Mouse (Mus musculus) megakaryocyte-erythroid progenitor cell, adult 5-6 weeks (primary cell): ENCODE results near the gene Hist2h3b. TPM values are rescaled to one million over a fixed set of nuclear protein-coding genes. Genes with fewer than 3 reads are reported as not detected.
A peak's percentile ranks its signal among the peaks of the same experiment; 100 is the strongest.
"Not testable (repeated sequence)": the region's sequence is repeated elsewhere in the genome, so short reads cannot be mapped to it uniquely, and the experiment has no call there.

ENCODE experiments used
- ATAC-seq: replicated peaks from 2 replicates; pipeline ENCODE4 v1.8.0; 2016; ENCODE audit warnings: mild to moderate bottlenecking, inconsistent platforms; ENCODE audit not compliant: severe bottlenecking, poor library complexity, low FRiP score, low TSS enrichment
- total RNA-seq, 2 experiments: library from RNA; stranded (forward) in 1 of 2; stranded (reverse) in 1 of 2; fragments of 200-1000, 215-1000 nt in 1 of 2; fragments of >200 nt in 1 of 2; fragmentation: Nextera tagmentation in 1 of 2; gene quantifications; 2 replicates each; pipeline ENCODE4 v1.2.3; 2014 to 2017

Hist2h3b gene
- total RNA-seq, 2 experiments from 2014 or later, result 432 to 646 TPM

DNA sequence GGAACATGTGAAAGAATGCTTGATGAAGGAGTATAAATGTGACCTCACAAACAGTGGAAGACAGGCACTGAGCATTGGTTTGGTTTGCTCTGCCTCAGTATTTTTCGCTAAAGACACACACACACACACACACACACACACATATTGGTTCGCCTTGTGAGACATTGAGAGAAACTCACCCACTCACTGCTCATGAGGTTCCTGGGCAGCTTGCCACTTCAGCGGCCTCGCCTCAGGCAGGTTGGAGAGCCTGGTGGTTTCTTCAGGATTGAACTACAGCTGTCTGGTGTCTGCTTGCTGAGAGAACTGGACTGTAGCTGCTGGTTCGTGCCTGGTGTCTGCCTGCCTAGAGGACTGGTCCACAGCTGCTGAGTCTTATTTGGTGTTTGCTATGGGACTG, 8.2 kb upstream of the Hist2h3b start:
- ATAC-seq, result no peak

DNA sequence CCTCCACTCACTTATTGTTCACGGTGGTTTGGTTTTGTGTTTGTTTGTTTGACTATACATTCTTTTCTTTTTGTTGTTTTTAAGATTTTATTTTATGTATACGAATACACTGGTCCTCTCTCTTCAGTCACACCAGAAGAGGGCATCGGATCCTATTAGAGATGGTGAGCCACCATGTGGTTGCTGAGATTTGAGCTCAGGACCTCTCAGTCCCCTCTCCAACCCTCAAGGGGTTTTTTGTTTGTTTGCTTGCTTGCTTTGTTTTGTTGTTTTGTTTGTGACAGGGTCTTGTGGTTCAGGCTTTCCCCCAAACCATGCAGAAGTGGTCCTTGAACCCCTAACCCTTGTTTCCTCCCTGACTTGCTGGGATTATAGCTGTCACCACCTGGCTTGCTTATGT, 6.8 kb upstream of the Hist2h3b start:
- ATAC-seq, result no peak

DNA sequence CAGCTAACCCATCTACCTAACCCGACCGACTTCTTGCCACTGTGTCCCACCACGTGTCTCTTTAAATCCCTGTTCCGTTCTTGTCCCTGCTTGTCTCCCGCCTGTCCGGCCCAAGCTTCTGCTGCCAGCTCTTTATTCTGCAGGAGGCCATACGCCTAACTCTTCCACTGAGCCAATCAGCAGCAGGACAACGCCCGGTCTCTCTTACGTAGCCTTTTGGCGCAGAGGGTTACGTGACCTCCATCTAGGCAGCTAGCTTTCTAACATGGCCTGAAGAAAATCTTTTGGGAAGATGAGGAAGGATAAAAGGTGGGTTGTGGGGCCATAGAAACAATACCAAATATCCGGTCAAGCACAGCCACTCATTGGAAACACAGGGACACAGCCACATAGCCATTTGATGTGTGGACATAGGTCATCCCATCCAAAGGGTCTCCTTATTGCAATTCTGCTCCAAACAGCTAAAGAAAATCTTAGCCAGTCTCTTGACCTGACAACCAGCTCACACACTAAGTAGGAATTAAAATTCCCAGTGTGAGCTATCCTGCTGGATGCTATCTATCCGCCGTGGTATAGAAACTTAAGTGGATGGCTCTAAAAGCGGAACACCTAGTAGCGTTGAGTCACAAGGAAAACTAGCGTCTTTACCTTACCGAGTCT, 6.1 kb upstream of the Hist2h3b start:
- peak; percentile 72 for ATAC-seq

DNA sequence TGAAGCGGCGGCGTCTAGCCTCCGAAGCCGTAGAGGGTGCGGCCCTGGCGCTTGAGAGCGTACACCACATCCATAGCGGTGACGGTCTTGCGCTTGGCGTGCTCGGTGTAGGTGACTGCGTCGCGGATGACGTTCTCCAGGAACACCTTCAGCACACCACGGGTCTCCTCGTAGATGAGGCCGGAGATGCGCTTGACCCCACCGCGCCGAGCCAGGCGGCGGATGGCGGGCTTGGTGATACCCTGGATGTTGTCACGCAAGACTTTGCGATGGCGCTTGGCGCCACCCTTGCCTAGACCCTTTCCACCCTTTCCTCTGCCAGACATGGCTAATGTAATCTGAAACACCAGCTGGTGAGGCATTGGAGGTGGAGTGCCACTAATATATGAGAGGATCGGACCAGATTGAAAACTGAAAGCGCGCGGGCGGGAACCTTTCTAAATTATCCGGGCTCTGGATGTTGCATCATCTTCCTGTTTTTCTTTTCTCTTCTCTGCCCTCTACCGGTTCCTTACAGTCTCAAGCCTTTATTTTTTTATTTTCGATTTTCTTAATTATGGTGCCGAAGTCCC, 5.4 kb upstream of the Hist2h3b start, which contains the start of gene Hist2h4:
TSS of gene Hist2h4 (minus strand) at position 333 of the 572 bp plus-strand sequence.
- peak; percentile 89 for ATAC-seq

DNA sequence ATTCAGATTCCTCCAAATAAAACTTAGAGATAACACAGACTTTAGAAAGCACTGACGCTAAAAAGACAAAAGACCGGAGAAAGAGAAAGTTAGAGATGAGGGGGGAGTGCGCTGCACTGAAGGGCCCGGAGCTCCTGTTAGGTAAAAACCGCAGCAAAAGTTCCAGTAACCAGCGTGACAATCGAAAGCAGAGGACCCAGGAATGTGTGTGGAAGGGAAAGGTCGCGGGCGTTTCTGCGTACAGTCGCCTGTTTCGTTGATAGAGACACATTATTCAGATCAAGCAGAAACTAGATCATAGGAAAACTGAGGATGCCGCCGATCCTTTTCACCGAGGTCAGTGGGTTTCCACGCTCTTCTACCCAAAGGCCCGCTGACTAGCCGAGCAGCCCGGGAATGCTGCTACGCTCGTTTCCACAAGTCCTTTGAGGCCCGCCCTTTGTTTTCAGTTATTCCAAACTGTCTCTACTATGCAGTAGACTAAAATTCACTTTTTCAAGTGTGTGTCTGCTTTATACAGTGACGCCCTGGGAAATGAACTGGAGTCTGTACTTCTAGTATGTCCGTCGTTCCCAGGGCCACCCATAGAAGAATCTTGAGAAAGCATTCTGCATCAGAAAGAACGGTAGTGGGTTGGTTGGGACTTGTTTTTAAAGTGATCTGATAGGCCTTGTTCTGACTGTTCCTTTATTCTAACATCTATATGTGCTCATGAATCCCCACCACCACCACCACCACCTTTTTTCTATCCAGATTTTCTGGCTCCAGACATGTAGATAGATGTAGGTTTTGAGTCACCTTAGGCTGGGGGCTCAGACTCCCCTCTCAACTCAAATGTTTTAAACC, 4.7 kb upstream of the Hist2h3b start:
- ATAC-seq, result 0 out of 2 replicates have a peak, but pooled peaks have one; percentile 9

DNA sequence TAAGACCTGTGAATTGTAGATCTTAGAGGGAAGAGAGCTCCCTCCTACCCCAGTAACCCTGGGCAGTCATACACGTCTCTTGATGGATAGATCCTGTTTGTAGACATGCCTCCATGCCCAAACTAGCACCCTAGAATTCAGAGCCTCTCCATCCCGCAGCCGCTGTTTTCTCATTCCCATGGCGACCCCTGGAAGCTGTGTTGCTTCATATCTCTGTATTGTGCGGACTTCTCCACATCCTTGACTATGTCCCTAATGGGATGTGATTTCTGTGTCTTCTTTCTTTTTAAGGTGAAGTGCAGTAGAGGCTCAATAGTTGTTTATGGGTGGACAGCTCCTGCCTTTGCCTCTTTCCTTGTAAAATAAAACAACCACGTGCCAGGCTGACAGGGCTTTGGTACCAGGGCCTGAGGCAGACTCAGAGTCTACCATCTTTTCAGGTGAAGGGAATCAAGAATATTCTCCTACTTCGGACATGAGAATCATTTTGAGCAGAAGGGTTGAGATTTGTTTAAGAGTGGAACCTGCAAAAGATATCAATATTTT, 4.0 kb upstream of the Hist2h3b start:
- no peak for ATAC-seq

DNA sequence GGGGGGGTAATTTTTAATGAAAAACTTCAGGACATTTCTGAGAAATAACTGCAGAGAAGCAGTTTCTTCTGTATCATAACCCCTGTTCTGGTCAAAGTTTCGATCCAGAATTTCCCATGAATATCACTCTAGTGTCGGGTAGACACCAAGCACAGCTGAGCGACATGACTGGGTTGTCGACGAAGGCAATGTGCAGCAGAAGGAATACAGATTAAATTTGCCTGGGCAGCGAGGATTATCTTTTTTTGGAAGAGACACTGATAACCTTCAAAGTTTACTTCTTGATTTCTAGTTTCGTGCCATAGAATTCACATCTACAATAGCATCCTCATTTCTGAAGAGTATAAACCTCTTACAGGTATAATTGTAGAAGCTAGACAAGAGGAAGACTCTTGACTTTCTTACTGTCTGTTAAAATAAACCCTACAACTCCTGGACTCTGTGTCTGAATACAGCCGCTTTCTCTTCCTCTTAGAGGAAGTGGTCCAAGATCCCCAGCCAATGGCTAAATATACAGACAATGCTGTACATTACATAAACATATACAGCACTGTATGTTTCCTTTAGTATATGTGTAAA, 2.2 kb upstream of the Hist2h3b start:
- no peak for ATAC-seq

DNA sequence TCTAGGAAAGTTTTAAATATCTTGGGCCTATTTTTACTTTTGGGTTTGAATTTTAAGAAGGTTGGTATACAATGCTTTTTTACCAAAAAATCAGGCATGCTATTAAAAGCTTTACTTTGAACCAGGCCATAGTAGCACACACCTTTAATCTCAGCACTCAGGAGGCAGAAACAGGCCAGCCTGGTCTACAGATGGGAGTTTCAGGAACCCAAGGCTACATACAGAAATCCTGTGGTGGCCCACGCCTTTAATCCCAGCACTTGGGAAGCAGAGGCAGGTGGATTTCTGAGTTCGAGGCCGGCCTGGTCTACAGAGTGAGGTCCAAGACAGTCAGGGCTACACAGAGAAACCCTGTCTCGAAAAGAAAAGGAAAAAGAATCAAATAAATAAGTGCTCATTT, 913 bp upstream of the Hist2h3b start:
- ATAC-seq, result no peak

DNA sequence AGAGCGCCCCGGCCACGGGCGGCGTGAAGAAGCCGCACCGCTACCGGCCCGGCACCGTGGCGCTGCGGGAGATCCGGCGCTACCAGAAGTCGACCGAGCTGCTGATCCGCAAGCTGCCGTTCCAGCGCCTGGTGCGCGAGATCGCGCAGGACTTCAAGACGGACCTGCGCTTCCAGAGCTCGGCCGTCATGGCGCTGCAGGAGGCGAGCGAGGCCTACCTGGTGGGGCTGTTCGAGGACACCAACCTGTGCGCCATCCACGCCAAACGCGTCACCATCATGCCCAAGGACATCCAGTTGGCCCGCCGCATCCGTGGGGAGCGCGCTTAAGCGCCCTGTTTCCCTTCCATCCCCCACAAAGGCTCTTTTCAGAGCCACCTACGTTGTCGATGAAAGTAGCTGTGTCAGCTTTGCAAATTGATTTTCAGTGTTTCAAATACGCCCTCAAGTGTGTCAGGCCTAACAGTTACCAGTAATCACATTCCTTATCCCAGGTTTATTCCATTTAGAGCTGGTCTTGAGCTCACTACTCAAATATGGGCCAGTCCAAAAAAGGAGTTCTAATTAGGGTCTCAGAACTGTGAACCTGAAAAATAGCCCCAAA, 423 bp downstream of the Hist2h3b start:
- peak; percentile 36 for ATAC-seq

DNA sequence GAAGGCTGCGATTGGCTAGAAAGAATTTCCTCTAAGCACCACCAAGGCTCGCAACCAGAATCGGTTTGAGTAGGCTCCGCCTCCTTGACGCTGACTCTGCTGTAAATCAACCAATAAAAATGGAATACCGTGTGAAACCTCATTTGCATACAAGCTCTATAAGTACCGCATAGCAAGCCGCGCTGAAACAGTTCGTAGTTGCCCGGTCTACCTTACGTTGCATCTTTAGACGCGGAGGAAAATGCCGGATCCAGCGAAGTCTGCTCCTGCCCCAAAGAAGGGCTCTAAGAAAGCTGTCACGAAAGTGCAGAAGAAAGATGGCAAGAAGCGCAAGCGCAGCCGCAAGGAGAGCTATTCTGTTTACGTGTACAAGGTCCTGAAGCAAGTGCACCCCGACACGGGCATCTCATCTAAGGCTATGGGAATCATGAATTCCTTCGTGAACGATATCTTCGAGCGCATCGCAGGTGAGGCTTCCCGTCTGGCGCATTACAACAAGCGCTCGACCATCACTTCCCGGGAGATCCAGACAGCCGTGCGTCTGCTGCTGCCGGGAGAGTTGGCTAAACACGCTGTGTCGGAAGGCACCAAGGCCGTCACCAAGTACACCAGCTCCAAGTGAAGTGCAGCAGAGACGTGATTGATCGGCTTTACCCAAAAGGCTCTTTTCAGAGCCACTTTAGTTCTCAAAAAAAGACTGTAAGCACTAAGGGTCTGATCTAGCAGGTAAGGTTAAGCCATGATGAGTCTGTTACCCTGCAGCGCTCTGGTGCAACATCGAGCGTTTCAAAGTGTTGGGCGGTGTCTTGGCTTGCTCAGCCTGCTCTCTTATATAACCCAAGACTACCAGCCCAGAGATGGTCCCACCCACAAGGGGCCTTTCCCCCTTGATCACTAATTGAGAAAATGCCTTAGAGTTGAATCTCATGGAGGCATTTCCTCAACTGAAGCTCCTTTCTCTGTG, 1.3 kb downstream of the Hist2h3b start, which contains the start of gene Hist2h2bb:
TSS of gene Hist2h2bb (plus strand) at position 242 of the 964 bp plus-strand sequence.
- peak; percentile 90 for ATAC-seq

DNA sequence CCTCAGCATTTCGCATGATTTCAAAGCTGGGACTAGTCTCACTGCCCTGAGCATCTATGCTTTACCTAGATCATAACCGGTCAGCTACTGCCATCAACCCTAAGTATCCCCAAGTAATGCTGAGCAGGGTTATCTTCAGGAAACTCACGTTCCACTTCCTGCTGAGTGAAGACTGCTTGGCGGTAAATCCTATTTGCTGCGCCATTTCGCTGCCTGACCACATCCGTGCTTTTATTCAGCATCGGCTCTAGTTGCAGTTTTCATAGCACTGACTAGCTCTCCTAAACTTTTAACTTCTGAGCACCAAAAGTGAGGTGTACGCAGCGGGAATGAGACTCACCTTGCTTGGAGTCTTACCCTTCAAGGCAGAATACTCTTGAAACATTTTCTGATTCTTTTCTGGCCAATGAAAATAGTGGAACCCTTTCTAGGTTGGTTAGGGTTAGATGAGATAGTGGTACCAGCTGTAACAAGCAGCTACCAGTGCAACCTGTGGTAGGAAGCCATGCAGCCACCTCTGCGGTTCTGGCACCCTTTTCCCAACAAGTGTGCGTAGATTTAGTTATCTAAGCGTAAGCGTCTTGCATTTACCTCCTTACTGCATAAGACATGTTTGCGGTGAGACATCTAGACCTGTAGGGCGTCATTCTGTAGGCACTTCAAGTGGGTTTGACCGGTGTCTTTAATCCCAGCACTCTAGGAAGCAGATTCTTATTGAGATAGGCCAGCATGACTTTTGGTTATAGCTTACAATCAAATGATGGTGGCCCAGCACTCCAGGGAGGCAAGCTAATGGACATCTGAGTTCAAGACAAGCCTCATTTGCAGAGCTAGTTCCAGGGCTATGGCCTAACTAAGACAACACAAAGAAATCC, 5.4 kb downstream of the Hist2h3b start:
- no peak for ATAC-seq

DNA sequence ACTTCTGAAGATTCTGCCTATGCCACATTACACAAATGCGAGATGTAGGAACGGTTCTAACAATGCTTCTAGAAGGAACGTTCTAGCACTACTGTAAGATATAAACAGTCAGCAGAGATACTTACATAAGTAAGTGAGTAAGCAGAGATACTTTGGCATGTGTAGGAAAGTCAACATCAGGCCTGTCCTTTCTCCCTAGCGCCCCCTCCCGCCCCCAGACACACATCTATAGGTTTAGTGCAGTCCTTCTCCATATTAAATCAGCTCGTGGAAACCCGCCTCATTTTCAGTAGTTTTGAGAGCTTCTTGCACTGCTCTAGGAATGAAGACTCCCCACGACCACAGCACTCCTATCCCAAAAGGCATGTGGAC, 9.0 kb downstream of the Hist2h3b start:
- peak; percentile 62 for ATAC-seq

DNA sequence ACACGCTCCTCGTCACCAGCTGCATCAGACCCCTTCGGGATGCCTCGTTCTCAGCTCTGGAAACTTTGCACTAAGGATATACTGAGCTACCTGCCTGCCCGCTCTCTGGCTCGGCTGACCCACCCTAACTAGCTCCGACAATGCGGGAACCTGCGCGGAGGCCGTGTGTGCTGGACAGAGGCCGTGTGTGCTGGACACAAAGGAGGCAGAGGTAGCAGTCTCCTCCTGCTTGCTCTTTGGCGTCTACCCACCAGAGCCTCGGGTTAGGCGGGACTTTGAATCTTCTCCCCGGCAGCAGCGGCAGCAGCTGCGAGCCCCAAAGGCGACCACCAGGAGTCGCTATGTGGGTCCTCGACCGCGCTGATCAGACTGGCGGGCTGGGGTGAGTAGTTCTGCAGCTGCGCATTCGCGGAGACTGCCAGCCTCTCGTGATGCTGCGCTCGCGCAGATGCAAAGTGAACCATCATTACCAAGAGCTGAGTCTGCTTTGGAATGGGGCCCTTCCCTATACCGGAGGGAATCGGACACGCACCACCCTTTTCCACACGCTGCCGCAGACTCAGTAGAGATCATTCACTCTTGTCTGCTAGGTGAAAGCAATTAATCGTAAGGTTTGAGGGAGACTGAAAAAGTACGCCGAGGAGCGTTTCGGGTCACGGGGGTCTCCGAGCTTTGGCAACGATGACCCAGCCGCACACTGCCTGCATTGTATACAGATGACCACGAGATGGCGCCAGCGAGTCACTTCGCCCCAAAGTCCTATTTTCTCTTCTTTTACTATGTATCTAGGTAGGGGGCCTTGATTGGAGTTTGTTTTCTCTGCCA, 9.6 kb downstream of the Hist2h3b start:
- peak; percentile 93 for ATAC-seq

DNA sequence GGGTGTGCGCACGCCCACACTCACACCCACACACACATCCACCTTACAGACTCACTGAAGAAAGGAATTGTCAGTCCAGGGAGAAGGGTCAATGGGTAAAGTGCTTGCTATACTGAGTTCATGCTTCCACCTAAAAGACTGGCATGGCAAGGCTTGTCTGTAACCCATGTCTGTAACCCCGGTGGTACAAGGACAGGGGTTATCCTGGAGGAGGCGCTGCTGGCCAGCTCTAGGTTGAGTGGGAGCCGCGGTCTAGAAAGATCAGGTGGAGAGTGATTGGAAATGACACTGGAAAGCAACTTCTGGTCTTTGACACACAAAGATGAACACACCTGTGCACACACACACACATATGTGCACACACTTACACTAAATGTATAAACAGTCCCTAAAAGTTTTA, 12.2 kb downstream of the Hist2h3b start:
- ATAC-seq, result no peak

DNA sequence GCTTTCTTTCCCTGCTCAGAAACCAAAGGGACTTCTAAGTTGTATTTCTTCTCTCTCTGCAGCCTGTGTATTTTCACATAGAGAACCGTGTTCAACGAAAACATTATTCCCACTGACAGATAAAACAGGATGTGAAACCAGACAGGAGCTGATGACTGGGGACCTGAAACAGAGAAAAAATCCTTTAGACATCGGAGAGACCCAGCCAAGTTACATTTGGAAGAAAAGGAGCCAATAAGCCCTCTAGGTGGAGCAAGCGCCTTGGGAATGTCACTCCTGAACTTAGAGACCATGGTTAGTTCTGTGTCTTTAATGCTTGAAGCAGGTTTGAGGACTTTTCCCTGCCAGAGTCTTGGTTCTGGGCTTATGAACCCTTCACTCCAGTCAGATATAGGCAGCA, 16.0 kb downstream of the Hist2h3b start:
- ATAC-seq, result no peak

DNA sequence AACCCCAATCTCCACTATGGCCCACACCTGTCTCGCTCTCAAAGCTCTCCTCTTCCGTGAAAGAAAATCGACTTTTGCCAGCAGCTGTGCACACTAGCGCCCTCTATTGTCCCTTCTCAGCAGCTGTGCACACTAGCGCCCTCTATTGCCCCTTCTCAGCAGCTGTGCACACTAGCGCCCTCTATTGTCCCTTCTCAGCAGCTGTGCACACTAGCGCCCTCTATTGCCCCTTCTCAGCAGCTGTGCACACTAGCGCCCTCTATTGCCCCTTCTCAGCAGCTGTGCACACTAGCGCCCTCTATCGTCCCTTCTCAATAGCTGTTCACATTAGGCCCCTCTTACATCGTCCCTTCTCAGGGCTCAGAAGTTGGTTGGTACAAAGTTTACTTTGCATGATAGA, 18.9 kb downstream of the Hist2h3b start:
- ATAC-seq, result not testable (repeated sequence)

DNA sequence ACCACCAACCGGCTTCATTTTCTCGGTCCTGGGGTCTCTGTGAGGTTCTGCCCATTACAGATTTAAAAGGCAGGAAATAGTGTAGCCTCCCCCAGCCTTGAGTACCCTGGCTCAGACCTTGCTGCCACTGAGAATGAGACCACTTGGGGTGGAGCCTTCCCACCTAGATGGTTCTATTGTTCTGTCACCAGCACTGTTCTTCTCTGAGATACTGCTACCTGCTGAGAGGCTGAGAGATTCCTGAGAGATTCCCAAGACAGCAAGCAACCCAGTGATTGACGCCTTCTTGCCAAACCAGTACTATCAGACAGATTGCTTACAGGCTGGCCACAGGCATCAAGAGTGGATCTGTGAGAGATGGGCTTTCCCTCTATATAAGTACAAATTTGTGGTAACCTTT, 20.7 kb downstream of the Hist2h3b start:
- no peak for ATAC-seq
